Mouse (Mus musculus) embryonic fibroblast, embryonic 13.5 days (primary cell): ENCODE measurements around the gene Mthfs. TPM values are rescaled to one million over a fixed set of nuclear protein-coding genes. Genes with fewer than 3 reads are reported as not detected.
"Not testable (repeated sequence)": the region's sequence is repeated elsewhere in the genome, so short reads cannot be mapped to it uniquely, and the experiment has no call there.

ENCODE experiments used
- H3K27ac ChIP-seq: 2 replicates; pipeline ENCODE4 v1.5.1; 2012; ENCODE audit warnings: low read length, control low read depth, inconsistent platforms; ENCODE audit not compliant: insufficient read depth
- H3K4me1 ChIP-seq: 2 replicates; pipeline ENCODE4 v1.6.1; 2011; ENCODE audit warnings: low read length; ENCODE audit not compliant: control insufficient read depth, insufficient read depth
- H3K4me3 ChIP-seq: 2 replicates; pipeline ENCODE4 v1.5.1; 2011; ENCODE audit warnings: mild to moderate bottlenecking, control low read depth, low read length; ENCODE audit not compliant: insufficient read depth
- polyA plus RNA-seq: library from polyadenylated mRNA; stranded (reverse); fragments of >200 nt; gene quantifications from 2 replicates; pipeline ENCODE4 v1.2.4, GENCODE M21; 2011; ENCODE audit warnings: low read depth; ENCODE audit not compliant: missing spikeins, insufficient read length

The Mthfs gene
- 10.4 and 13.2 TPM in 2 replicates for polyA plus RNA-seq

DNA sequence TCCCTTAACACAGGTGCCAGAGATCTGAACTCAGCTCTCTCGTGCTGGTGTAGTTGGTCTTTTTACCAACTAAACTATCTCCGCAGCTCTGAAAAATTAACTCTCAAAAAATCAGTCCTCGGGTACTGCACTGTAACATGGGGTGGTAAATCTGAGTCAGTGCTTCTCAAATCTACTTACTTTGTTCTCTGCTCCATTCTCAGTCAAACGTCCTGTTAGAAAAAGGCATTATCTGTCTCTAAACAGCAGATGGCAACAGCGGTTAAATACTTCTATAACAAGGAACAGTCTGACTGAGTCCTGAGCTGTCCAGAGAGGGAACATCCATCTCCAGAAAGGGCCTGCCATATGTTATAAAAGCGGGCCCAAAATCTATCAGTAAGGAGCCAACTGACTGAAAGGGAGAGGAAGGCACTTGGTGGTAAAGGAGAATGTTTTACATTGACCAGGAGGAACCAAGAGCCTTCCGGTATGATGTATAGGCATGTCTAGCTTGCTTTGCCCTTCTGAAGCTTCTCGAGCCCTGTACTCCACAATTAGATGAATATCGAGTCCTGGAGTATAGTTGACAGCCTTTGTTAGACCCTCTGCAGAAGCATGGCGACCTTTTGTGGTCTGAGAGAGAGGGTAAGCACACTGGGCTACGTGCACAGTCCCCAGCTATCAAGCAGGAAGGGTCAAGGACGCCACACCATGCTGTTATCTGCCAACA lies at the start of gene Mthfs:
TSS of gene Mthfs (plus strand) at position 324 of the 712 bp plus-strand sequence.
- H3K4me1 ChIP-seq: not testable (repeated sequence)
- Histone ChIP-seq H3K4me3 (peak within 1 kb of the TSS; percentile 36), H3K27ac (peak within 1 kb of the TSS; percentile 83)

- H3K27ac ChIP-seq, H3K4me1 ChIP-seq, H3K4me3 ChIP-seq: not testable (repeated sequence)
Observed at GRCm38 (mm10) chr9:89172539-89172938, 37.9 kb upstream of the Mthfs start.

DNA sequence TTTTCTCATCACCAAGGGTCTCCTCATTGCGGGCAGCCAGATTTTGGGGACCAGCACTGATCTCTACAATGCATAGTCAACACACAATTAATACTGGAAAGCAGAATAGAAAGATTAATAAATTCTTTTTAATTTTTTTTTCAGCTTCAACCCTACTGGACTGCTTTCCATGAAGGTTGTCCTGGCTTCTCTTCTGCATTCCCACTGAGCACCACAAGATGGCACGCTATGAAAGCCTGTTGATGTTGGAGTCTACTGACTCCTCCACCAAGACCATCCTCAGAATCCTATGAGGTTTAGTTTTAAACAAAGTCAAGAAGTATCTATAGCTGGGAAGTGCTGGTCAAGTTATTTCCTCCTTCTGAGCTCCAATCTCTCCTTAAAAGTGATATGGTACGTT lies 31.6 kb upstream of the Mthfs start:
- H3K4me1 ChIP-seq, H3K4me3 ChIP-seq, H3K27ac ChIP-seq: not testable (repeated sequence)

GRCm38 (mm10) chr9:89179469-89179868 lies 31.0 kb upstream of the Mthfs start:
- not testable (repeated sequence) for H3K27ac ChIP-seq, H3K4me3 ChIP-seq, H3K4me1 ChIP-seq

GRCm38 (mm10) chr9:89187006-89187405 lies 23.5 kb upstream of the Mthfs start:
- not testable (repeated sequence) for H3K4me3 ChIP-seq, H3K27ac ChIP-seq, H3K4me1 ChIP-seq

- H3K27ac ChIP-seq, H3K4me1 ChIP-seq, H3K4me3 ChIP-seq: not testable (repeated sequence)
Observed at GRCm38 (mm10) chr9:89195483-89195882, 15.0 kb upstream of the Mthfs start.

DNA sequence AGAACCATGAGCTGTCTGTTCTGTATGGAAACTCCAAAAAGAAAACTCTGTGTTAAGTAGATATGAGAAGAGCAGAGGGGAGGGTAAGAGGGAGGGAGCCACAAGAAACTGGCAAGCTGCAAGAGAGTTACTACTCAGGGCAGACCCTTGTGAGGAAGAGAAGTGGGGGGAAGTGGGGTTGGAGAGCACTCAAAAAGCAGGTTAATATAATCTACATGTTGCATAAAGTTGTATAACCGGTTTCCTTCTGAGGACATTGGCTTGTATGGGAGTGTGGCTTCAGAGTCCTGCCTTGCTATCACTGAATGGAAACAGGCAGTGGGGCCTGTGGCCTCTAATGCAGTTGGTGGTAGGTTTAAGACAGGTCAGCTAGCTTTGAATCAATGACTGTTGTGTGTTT lies 13.0 kb upstream of the Mthfs start:
- H3K4me3 ChIP-seq, H3K4me1 ChIP-seq, H3K27ac ChIP-seq: not testable (repeated sequence)

- H3K4me1 ChIP-seq, H3K4me3 ChIP-seq, H3K27ac ChIP-seq: not testable (repeated sequence)
Observed at GRCm38 (mm10) chr9:89198349-89198748, 12.1 kb upstream of the Mthfs start.

- H3K4me3 ChIP-seq, H3K4me1 ChIP-seq, H3K27ac ChIP-seq: not testable (repeated sequence)
Observed at GRCm38 (mm10) chr9:89198969-89199416, 11.5 kb upstream of the Mthfs start, which contains the start of the genes Bcl2a1b and Gm29094. Bcl2a1b (plus strand) TSS chr9:89199209. Gm29094 (plus strand) TSS chr9:89199379.

DNA sequence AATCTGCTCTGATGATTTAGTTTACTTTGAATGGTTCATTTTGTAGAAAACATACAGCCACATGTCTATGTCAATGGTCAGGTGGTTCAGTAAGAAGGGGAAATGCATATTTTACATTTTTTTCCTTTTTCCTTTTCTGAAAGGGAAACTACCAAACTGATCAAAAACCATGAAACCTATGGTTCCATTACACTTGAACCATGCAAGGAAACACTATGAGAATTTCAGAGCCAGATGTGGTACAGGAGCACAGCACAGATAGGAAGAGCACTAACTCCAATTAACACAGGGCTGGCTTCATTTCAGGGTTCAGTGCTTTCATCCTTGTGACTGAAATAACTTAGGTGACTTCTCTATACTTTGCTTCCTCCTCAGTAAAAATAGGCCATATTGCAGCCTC lies 8.2 kb upstream of the Mthfs start:
- H3K27ac ChIP-seq, H3K4me3 ChIP-seq, H3K4me1 ChIP-seq: not testable (repeated sequence)

GRCm38 (mm10) chr9:89208939-89209338 lies 1.5 kb upstream of the Mthfs start:
- H3K4me3 ChIP-seq, H3K27ac ChIP-seq, H3K4me1 ChIP-seq: not testable (repeated sequence)

DNA sequence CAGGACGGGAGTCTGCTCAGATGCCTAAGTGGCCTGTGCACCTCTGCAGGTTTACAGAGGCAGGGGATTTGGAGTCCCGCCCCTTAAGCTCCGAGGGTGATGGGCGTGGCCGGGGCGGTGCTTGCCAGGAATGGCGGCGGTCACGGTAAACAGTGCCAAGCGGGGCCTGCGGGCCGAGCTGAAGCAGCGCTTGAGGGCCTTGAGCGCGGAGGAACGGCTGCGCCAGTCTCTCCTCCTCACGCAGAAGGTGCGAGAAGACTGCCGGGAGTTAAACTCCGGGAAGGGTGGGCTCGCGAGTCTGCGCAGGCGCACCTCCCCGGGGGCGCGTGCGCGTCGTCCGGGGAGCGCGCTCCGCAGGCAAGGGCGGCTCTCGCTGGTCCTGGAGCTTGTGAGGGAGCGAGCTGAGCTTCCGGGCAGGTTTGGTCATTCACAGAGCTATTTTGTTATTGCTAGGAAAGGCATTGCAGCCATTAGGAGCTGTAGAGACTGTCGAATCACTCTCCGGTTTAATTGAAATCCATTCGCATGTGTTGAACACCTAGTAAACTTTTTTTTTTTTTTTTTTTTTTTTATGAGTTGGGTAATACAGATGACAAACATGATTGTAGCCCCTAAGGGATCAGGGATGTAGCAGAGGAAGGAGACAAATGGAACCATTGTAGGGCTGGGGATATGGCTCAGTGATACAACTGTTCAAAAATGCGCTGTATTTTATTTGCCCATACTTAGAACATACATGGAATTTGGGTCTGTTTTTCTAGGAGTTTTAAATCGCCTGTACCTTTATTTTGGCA lies 786 bp downstream of the Mthfs start:
- not testable (repeated sequence) for H3K4me1 ChIP-seq
- peak overlapping the region; percentile 36 for H3K4me3 ChIP-seq
- peak overlapping the region; percentile 83 for H3K27ac ChIP-seq

DNA sequence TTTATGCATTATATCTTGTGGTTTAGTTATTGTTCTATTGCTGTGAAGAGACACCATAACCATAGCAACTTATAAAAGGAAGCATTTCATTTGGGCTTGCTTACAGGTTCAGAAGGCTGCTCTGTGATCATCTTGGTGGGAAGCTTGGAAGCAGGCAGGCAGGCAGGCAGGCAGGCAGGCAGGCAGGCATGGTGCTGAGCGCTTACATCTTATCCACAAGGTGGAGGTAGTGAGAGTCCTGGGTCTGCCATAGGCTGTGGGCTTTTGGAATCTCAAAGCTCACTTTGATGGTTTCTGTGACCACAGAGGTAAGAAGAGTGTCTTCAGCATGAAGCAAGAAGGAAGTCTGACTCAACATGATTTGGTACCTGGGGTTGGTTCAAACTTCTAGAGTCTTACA lies 2.0 kb downstream of the Mthfs start:
- not testable (repeated sequence) for H3K4me1 ChIP-seq, H3K4me3 ChIP-seq, H3K27ac ChIP-seq

DNA sequence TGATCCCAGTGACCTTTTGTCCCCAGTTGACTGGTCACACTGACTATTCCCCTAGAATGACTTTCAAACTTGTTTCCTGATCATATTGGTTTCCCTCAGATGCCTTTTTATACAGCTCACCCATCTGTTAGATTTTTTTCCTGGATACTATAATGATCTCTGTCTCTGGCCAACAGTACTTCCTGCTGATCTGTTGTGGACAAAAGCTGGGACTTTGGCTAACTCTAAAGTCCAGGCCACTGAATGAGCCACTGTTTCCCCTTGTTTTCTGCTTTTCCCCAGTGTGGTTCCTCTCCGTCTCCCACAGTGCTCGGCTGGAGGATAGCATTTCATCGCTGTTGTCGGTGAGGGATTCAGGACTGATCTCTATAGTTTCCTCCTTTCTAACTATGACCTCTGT lies 7.7 kb downstream of the Mthfs start:
- not testable (repeated sequence) for H3K4me1 ChIP-seq, H3K27ac ChIP-seq, H3K4me3 ChIP-seq

DNA sequence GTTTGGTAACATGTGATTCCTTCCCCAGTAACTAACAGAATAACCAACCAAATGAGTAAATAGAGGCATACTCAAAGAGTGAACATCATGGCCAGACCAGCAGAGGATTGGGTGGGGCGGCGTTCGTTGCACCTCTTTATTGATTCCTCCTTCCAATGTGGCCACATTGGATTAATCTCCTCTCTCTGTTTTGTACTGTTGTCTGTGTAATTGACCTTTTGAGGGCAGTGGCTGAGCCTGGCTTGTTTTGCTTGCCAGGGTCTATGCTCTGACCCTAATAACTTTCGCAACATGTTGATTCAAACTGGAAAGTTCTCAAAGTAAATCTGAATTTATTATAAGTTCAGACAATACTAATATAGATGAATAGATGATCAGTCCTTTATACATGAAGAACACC lies 9.2 kb downstream of the Mthfs start:
- not testable (repeated sequence) for H3K4me1 ChIP-seq, H3K27ac ChIP-seq, H3K4me3 ChIP-seq

DNA sequence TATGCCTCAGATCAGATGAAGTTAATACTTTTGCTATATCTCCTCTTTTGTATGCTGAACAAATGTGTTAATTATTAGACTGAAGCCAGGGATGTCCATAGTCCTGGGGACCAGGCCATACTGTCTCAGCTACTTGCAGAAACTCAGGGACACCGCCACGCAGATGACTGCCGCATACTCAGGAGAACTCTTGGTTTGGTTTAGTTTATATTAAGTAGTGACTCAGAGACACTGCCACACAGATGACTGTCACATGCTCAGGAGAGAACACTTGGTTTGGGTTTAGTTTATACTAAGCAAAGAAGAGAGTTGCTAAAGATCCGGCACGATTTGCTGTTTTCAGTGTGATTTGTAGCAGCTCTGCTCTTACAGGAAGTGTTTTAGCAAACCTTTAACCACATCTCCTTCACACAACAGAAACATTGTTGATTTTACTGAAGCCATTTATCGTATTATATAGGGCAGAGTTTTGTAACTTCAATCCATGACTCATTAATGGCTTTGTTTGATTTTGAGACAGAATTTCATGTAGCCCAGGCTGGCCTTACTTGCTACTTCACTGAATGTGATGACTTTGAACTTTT lies 10.3 kb downstream of the Mthfs start:
- not testable (repeated sequence) for H3K27ac ChIP-seq, H3K4me1 ChIP-seq, H3K4me3 ChIP-seq
